Mouse (Mus musculus) hindbrain, embryonic 16.5 days (tissue): ENCODE results near the gene Pak2. TPM values are rescaled to one million over a fixed set of nuclear protein-coding genes. Genes with fewer than 3 reads are reported as not detected.

ENCODE experiments used
- ATAC-seq: fragments of 200-750 bp; cut with Nextera tagmentation; 2 replicates; pipeline ENCODE4 v1.8.0; 2017; ENCODE audit warnings: moderate TSS enrichment, moderate library complexity
- H3K27ac ChIP-seq: fragments of 300-500 bp; sonication (generic); 2 replicates; pipeline ENCODE4 v1.5.1; 2014; ENCODE audit warnings: low read depth, mild to moderate bottlenecking, control low read depth, low read length, moderate library complexity
- H3K27me3 ChIP-seq: fragments of 300-500 bp; sonication (generic); replicated peaks from 2 replicates; pipeline ENCODE4 v1.6.1; 2014; ENCODE audit warnings: low read length; ENCODE audit not compliant: control insufficient read depth, insufficient read depth
- H3K36me3 ChIP-seq: fragments of 300-500 bp; sonication (generic); 2 replicates; pipeline ENCODE4 v1.6.1; 2014; ENCODE audit warnings: mild to moderate bottlenecking, low read length, moderate library complexity, mixed read lengths; ENCODE audit not compliant: control insufficient read depth, insufficient read depth
- H3K4me1 ChIP-seq: fragments of 300-500 bp; sonication (generic); 2 replicates; pipeline ENCODE4 v1.6.1; 2014; ENCODE audit warnings: low read depth, low read length; ENCODE audit not compliant: control insufficient read depth, insufficient read depth
- H3K4me2 ChIP-seq: fragments of 300-500 bp; sonication (generic); 2 replicates; pipeline ENCODE4 v1.6.1; 2014; ENCODE audit warnings: mild to moderate bottlenecking, low read length, control low read depth, moderate library complexity
- H3K4me3 ChIP-seq: fragments of 300-500 bp; sonication (generic); 2 replicates; pipeline ENCODE4 v1.5.1; 2014; ENCODE audit warnings: mild to moderate bottlenecking, low read length, control low read depth, moderate library complexity
- H3K9ac ChIP-seq: fragments of 300-500 bp; sonication (generic); 2 replicates; pipeline ENCODE4 v1.6.1; 2014; ENCODE audit warnings: low read depth, mild to moderate bottlenecking, control low read depth, low read length, moderate library complexity
- H3K9me3 ChIP-seq: fragments of 300-500 bp; sonication (generic); 2 replicates; pipeline ENCODE4 v1.6.1; 2014; ENCODE audit warnings: mild to moderate bottlenecking, low read length, moderate library complexity; ENCODE audit not compliant: control insufficient read depth
- WGBS: fragments of 180-500 bp; shearing (Covaris S2); extraction: QIAGEN DNeasy Blood & Tissue Kit; methylation state at CpG from one replicate; pipeline ENCODE4 v1.1.7; 2014; 5-methylcytosine and 5-hydroxymethylcytosine counted together
- microRNA-seq: library from miRNA; unstranded; fragments of <30 nt; microRNA quantifications from one replicate; pipeline ENCODE4, GENCODE M21; 2017
- polyA plus RNA-seq: library from polyadenylated mRNA; unstranded; fragments of >200 nt; fragmentation: Nextera tagmentation; extraction: Ambion mirVana; gene quantifications from 2 replicates; pipeline ENCODE4 v1.2.1, GENCODE M21; 2015

Pak2 gene
- polyA plus RNA-seq, 1 experiment from 2014 or later = 24.9 TPM

GRCm38 (mm10) chr16:31980946-31981345 is 98.2 kb downstream of the Pak2 start:
- no peak for ATAC-seq
- Histone ChIP-seq H3K9ac (no peak overlapping the region), H3K4me3 (no peak overlapping the region), H3K36me3 (peaks cover 7% of the 10 kb centered on the region; the same call in 1 of the 2 replicates), H3K4me2 (no peak overlapping the region), H3K27ac (no peak overlapping the region), H3K27me3 (no peaks in the 10 kb centered on the region), H3K9me3 (no peaks in the 10 kb centered on the region), H3K4me1 (no peaks in the 10 kb centered on the region)
- whole genome bisulfite sequencing = 81% methylated on average over 5 of the region's 5 CpGs

DNA sequence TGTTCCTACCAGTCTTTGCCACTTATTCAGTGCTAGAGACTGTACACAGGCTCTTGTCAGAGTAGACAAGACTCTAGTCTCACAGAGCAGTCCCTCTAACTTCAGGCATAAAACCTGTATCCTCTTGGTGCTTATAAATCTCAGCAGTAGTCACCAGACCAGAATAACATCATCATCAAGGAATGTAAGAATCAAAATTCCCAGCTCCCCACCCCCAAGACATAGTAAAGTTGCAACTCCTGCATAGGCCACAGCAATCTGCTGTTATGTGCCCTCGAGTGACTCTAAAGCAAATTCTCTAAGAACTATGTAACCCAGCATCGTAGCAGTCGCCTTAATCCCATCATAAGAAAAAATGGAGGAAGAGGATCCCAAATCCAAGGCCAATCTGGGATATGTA is 99.6 kb downstream of the Pak2 start:
- H3K27ac ChIP-seq = no peak overlapping the region
- H3K4me3 ChIP-seq = no peak overlapping the region
- H3K4me1 ChIP-seq = no peaks in the 10 kb centered on the region
- H3K27me3 ChIP-seq = no peaks in the 10 kb centered on the region
- peaks cover 11% of the 10 kb centered on the region; the same call in 1 of the 2 replicates for H3K36me3 ChIP-seq
- H3K9ac ChIP-seq = no peak overlapping the region
- H3K9me3 ChIP-seq = no peaks in the 10 kb centered on the region
- no peak for ATAC-seq
- WGBS = 92% methylated on average over 3 of the region's 3 CpGs
- no peak overlapping the region for H3K4me2 ChIP-seq

DNA sequence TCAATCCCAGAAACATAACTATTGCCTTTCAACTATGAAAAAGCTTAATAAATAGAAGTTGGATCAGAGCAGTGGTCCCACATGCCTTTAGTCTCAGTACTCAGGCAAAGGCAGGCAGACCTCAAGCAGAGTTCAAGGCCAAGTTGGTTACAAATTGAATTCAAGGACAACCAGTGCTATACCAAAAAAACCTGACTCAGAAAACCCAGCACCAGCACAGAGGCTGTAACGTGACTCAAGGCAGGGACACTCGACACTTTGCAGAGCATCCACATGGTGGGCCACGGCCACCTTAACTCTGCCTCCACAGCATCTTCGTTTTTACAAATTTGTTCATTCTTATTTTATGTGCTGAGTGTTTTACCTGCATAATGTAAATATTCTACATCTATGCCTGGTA is 103.9 kb downstream of the Pak2 start:
- H3K36me3 ChIP-seq = peaks cover 25% of the 10 kb centered on the region
- ATAC-seq = no peak

More for the DNA sequence above, 103.9 kb downstream of the Pak2 start:
- Histone ChIP-seq H3K9ac (no peak overlapping the region), H3K4me1 (no peaks in the 10 kb centered on the region), H3K4me3 (no peak overlapping the region), H3K4me2 (no peak overlapping the region), H3K9me3 (no peaks in the 10 kb centered on the region), H3K27ac (no peak overlapping the region), H3K27me3 (no peaks in the 10 kb centered on the region)
- WGBS = 86% methylated on average over 4 of the region's 4 CpGs

Small RNA genes lying within 50 kb of the gene (microRNA-seq; reads per million reads assigned to microRNA genes)
- not detected for gene Gm26269

Other genes starting within 250 kb of the Pak2 start
- gene Meltf, start 200.5 kb downstream of the Pak2 start, polyA plus RNA-seq = 0.29 and 0.42 TPM in 2 replicates
- gene Pigz, start 145.5 kb downstream of the Pak2 start, polyA plus RNA-seq = 4.1 and 5.2 TPM in 2 replicates
- gene 0610012G03Rik, start 130.8 kb downstream of the Pak2 start, polyA plus RNA-seq = 128 and 132 TPM in 2 replicates
- 91.7 and 95.0 TPM in 2 replicates for gene Ncbp2, start 130.8 kb downstream of the Pak2 start, polyA plus RNA-seq
- 13.1 and 16.2 TPM in 2 replicates for gene Senp5, start 76.1 kb downstream of the Pak2 start, polyA plus RNA-seq
- gene Pigx, start 20.4 kb upstream of the Pak2 start, polyA plus RNA-seq = 94.0 and 94.8 TPM in 2 replicates
- gene Cep19, start 20.5 kb upstream of the Pak2 start, polyA plus RNA-seq = 48.0 and 51.0 TPM in 2 replicates
- gene Nrros, start 86.3 kb upstream of the Pak2 start, polyA plus RNA-seq = 7.7 and 9.7 TPM in 2 replicates
- gene Bex6, start 100.5 kb upstream of the Pak2 start, polyA plus RNA-seq = not detected in 2 replicates
- gene Fbxo45, start 167.8 kb upstream of the Pak2 start, polyA plus RNA-seq = 5.6 and 6.0 TPM in 2 replicates
- gene Wdr53, start 167.9 kb upstream of the Pak2 start, polyA plus RNA-seq = 14.2 and 15.8 TPM in 2 replicates
- not detected in 2 replicates for gene Smco1, start 192.1 kb upstream of the Pak2 start, polyA plus RNA-seq
- gene Rnf168, start 198.1 kb upstream of the Pak2 start, polyA plus RNA-seq = 23.4 and 23.8 TPM in 2 replicates